Mouse (Mus musculus) lung, adult 18-20 months (tissue): ENCODE results near the gene Il2ra.

ENCODE experiments used
- DNase-seq, 2 experiments: peaks; one replicate each; pipeline ENCODE4 v3.0.0; 2022; ENCODE audit warnings: mixed read lengths in 2 of 2

The Il2ra gene

GRCm38 (mm10) chr2:11653780-11654179 lies 11.2 kb downstream of the Il2ra start:
- no peak for DNase-seq

GRCm38 (mm10) chr2:11654990-11655931 lies 12.7 kb downstream of the Il2ra start:
- DNase-seq: no peak

GRCm38 (mm10) chr2:11657581-11657980 lies 15.0 kb downstream of the Il2ra start:
- DNase-seq: no peak

- peak in 1 of 2 experiments; percentile 11 for DNase-seq
Measured at GRCm38 (mm10) chr2:11659263-11659662, 16.7 kb downstream of the Il2ra start.

- DNase-seq: no peak
Measured at GRCm38 (mm10) chr2:11662143-11662906, 19.7 kb downstream of the Il2ra start.

DNA sequence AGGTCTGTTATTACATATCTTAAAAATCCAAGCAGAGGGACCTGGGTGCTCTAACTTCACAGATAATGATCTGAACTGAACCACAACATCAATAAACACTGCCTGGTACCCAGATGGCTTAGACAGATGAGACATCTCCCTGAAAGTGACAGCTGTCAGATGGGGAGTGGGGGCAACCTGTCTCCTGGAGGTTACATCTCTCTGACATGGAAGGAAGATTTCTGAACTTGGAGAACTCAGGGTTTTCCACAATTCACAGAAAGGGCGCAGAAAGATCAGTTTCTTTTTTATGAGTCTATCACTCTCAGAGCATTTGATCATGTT lies 20.3 kb downstream of the Il2ra start:
- DNase-seq: no peak

DNA sequence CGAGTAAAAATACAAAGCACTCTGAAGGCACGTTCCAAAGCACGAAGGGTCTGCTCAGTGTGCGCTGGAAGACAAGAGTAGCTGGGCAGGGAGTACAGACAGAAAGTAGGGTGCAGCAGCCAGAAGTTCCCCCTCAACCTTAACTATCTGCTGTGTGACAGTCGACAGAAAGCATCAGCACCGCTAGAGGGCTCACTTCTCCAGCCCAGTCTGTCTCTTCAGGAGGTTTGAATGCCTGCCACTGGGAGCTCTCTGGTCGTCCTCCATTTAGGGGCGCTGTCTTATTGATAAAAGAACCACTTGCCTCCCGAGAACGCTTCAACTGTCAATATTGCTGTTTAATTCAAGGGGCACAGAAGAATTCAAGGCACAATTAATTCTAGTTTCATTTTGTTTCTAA lies 21.4 kb downstream of the Il2ra start:
- peak; percentile 79 to 83 for DNase-seq

GRCm38 (mm10) chr2:11664367-11664766 lies 21.8 kb downstream of the Il2ra start:
- DNase-seq: peak in 1 of 2 experiments; percentile 19

- DNase-seq: no peak
Measured at GRCm38 (mm10) chr2:11664806-11665205, 22.2 kb downstream of the Il2ra start.

- peak in 1 of 2 experiments; percentile 13 for DNase-seq
Measured at GRCm38 (mm10) chr2:11665326-11665725, 22.7 kb downstream of the Il2ra start.

GRCm38 (mm10) chr2:11672144-11672543 lies 29.5 kb downstream of the Il2ra start:
- DNase-seq: no peak

GRCm38 (mm10) chr2:11679626-11680025 lies 37.0 kb downstream of the Il2ra start:
- no peak for DNase-seq

- no peak for DNase-seq
Measured at GRCm38 (mm10) chr2:11682712-11683111, 40.1 kb downstream of the Il2ra start.

- DNase-seq: no peak
Measured at GRCm38 (mm10) chr2:11686512-11686911, 43.9 kb downstream of the Il2ra start.

- no peak for DNase-seq
Measured at GRCm38 (mm10) chr2:11687436-11687835, 44.8 kb downstream of the Il2ra start.

GRCm38 (mm10) chr2:11690201-11690890 lies 47.7 kb downstream of the Il2ra start:
- DNase-seq: no peak

- no peak for DNase-seq
Measured at GRCm38 (mm10) chr2:11693352-11693751, 50.7 kb downstream of the Il2ra start.

DNA sequence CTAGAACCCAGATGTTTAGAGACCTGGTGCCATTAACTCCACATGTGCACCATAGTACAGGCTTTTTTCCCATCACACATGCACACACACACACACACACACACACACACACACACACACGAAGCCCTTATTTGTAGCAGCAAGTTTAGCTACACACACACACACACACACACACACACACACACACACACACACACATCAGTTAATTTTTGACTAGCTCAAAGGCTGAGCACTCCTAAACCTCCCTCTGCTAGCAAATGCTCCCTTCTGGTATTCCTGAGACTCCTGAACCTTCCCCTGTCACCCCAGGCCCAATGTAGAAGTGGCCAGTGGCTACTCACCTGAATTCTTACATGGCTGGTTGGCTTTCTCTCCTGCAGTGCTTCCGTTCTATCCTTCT lies 51.5 kb downstream of the Il2ra start:
- DNase-seq: no peak

DNA sequence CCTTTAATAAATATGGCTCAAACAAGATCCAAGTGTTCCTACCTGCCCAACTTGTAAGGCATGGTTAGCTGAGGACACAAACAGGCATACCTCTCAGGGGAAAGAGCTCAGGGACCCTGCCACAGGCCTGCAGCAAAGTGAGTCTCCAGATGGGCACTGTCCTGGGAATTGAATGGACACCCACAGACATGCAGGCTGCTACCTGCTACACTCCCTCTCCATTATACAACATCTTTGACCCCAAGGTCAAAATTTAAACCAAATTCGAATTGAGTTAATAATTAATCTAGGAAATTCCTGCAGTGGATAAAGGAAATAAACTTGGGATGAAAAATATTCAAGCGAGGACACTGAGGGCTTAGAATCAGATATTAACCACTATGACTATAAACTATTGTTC lies 53.3 kb downstream of the Il2ra start:
- DNase-seq: no peak

GRCm38 (mm10) chr2:11698994-11699393 lies 56.4 kb downstream of the Il2ra start:
- no peak for DNase-seq

DNA sequence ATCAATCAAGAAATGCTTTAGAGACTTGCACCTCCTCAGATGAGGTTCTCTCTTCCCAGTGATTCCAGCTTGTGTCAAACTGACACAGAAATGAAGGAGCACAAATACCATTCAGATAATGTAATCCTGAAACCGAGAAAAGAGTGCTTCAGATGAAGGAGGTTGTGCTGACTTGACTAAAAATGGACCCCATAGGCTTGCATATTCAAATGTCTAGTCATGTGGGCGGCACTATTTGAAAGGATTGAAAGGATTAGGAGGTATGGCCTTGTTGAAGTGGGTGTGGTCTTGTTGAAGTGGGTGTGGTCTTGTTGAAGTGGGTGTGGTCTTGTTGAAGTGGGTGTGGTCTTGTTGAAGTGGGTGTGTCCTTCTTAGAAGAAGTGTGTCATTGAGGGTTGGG lies 57.3 kb downstream of the Il2ra start:
- no peak for DNase-seq

DNA sequence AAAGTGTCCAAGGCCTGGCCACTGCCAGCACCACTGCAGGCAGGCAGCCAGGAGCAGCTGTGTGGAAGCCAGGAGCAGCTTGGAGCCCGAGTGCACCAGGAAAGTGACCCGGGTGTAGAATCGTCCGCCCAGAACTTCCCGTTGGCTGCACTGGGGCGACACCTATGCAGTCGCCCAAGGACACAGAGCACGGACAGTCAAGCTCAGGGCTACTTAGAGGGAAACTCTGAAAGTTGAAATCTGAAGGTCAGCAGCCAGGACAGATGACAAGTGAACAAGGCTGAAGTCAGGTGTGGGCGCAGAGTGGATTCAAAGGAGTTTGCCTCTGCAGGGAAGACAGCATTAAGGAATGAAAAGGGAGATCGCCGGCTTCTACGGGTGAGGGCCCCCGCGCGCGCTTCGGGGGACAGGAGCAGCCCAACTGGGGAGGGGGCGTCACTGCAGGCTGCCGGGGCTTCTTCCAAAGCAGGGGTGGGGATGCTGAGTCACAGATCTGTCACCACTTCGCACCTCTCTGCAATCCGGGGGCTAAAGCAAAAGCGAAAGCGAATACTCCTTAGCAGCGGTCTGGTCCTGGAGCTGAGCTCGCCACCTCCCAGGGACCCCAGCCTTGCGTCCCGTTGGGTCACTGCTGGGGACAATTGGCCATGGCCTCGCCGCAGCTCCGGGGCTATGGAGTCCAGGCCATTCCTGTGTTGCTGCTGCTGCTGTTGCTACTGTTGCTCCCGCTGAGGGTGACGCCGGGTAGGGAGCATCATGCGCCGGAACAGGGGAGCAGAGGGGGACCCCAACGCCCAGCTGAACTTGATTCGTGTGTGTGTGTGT lies 62.8 kb downstream of the Il2ra start, which contains the start of gene Il15ra:
Gene Il15ra, plus strand, starts transcription at position 90 of the 825 bp plus-strand sequence.
- peak; percentile 83 to 89 for DNase-seq
